Mouse (Mus musculus): ENCODE results near the gene Ttc39a. TPM values are rescaled to one million over a fixed set of nuclear protein-coding genes. Genes with fewer than 3 reads are reported as not detected.
"Not testable (repeated sequence)": the region's sequence is repeated elsewhere in the genome, so short reads cannot be mapped to it uniquely, and the experiment has no call there.

Gene Ttc39a
- polyA plus RNA-seq (2016; fragmentation: Nextera tagmentation; extraction: Ambion mirVana) = 1.2 and 1.6 TPM in 2 replicates

GRCm38 (mm10) chr4:109406486-109407175, at the start of gene Ttc39a:
Gene Ttc39a (plus strand): TSS chr4:109406623.
- Histone ChIP-seq H3K27me3 (peaks cover 36% of the 10 kb centered on the region), H3K9ac (replicated peaks) (peak within 1 kb of the TSS; percentile 72), H3K4me3 (peak within 1 kb of the TSS; percentile 67), H3K36me3 (no peaks in the 10 kb centered on the region), H3K4me2 (replicated peaks) (peak within 1 kb of the TSS; percentile 98), H3K4me1 (peaks cover 15% of the 10 kb centered on the region), H3K9me3 (no peaks in the 10 kb centered on the region), H3K27ac (replicated peaks) (0 out of 2 replicates have a peak within 1 kb of the TSS, but pooled peaks have one; percentile 31)
- WGBS = under 1% methylated on average over 56 of the region's 56 CpGs
- ATAC-seq (ENCODE audit: low FRiP score, low read depth) = peak; percentile 66

GRCm38 (mm10) chr4:109378107-109378506, 28.3 kb upstream of the Ttc39a start:
- no peak overlapping the region for H3K4me2 ChIP-seq (replicated peaks)
- H3K4me1 ChIP-seq = no peaks in the 10 kb centered on the region
- no peak overlapping the region for H3K4me3 ChIP-seq
- peaks cover 22% of the 10 kb centered on the region for H3K36me3 ChIP-seq
- H3K27me3 ChIP-seq = no peaks in the 10 kb centered on the region
- WGBS = 91% methylated on average over 1 of the region's 1 CpGs
- H3K27ac ChIP-seq (replicated peaks) = no peak overlapping the region
- no peak for ATAC-seq (ENCODE audit: low FRiP score, low read depth)
- H3K9ac ChIP-seq (replicated peaks) = no peak overlapping the region
- no peaks in the 10 kb centered on the region for H3K9me3 ChIP-seq

DNA sequence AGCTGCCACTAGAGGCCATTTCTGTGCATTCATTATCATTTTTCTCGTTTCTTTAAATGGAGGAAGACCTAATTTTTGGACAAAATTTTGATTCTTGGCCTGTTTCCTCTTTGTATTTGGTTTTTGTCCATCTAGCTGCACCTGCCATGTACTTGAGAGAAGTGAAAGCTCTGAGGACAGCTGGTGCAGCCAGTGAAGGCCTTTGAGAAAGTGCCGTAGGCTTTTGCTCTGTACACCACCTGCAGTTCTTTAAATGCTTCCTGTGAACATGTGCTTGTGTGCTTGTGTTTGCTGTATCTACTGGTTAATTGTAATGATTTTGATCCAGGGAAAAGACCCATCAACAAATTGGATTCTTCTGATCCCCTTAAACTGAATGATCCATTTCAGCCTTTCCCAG, 24.0 kb upstream of the Ttc39a start:
- no peak overlapping the region for H3K4me3 ChIP-seq
- H3K36me3 ChIP-seq = peaks cover 22% of the 10 kb centered on the region
- H3K9ac ChIP-seq (replicated peaks) = no peak overlapping the region
- 73% methylated on average over 2 of the region's 2 CpGs for WGBS
- H3K9me3 ChIP-seq = no peaks in the 10 kb centered on the region
- peaks cover 6% of the 10 kb centered on the region; the same call in 1 of the 2 replicates for H3K4me1 ChIP-seq
- H3K4me2 ChIP-seq (replicated peaks) = no peak overlapping the region
- no peak overlapping the region for H3K27ac ChIP-seq (replicated peaks)
- no peaks in the 10 kb centered on the region for H3K27me3 ChIP-seq
- ATAC-seq (ENCODE audit: low FRiP score, low read depth) = no peak

DNA sequence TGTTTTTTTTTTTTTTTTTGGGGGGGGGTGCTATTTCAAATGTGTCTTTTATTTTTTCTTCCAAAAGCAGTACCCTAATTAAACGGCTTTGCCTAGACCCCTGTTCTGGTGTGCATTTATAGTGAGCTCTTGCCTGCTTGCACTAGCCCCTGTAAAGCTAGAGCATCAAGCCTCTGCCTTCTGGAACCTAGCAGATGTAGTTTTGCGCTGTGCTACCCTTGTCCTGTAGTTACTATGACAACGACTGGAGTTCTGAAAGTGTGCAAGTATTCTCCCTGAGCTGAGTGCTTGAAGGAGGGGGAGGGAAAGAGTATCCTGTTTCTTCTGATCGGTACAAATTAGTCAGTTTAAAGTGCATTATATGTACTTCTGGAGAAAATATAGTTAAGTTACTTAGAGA, 20.8 kb upstream of the Ttc39a start:
- peaks cover 6% of the 10 kb centered on the region; the same call in 1 of the 2 replicates for H3K4me1 ChIP-seq
- ATAC-seq (ENCODE audit: low FRiP score, low read depth) = peak; percentile 63
- no peak overlapping the region for H3K4me3 ChIP-seq
- no peak overlapping the region for H3K27ac ChIP-seq (replicated peaks)
- H3K9ac ChIP-seq (replicated peaks) = no peak overlapping the region
- H3K36me3 ChIP-seq = peaks cover 5% of the 10 kb centered on the region; the same call in 1 of the 2 replicates
- H3K4me2 ChIP-seq (replicated peaks) = no peak overlapping the region
- H3K27me3 ChIP-seq = no peaks in the 10 kb centered on the region
- no peaks in the 10 kb centered on the region for H3K9me3 ChIP-seq
- 30% methylated on average over 4 of the region's 4 CpGs for WGBS

- ATAC-seq (ENCODE audit: low FRiP score, low read depth) = no peak
- no peaks in the 10 kb centered on the region for H3K27me3 ChIP-seq
- H3K9me3 ChIP-seq = no peaks in the 10 kb centered on the region
- 86% methylated on average over 6 of the region's 6 CpGs for WGBS
- H3K9ac ChIP-seq (replicated peaks) = no peak overlapping the region
- no peak overlapping the region for H3K4me3 ChIP-seq
- no peaks in the 10 kb centered on the region for H3K36me3 ChIP-seq
- peaks cover 6% of the 10 kb centered on the region for H3K4me1 ChIP-seq
- no peak overlapping the region for H3K4me2 ChIP-seq (replicated peaks)
- H3K27ac ChIP-seq (replicated peaks) = no peak overlapping the region
These were observed 13.1 kb upstream of the Ttc39a start for GRCm38 (mm10) chr4:109393229-109393779.

DNA sequence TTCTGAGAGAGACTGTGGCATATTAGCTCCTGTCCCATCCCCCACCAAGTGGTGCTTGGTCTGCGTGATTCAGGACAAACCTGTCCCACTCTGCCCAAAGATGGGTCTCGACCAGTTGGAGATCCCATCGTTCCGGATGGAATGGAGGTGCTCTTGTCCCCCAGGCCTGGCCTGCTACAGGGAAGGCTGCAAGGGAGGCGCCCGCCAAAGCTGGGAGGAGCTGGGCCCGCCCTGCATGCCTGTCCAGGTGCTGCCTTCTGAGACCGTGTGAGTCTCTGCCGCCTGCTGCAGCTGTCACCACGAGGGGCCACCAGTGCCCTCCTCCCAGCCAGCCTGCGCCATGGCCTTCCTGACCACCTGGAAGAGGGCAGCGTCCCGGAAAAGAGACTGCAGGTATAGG, 12.5 kb upstream of the Ttc39a start:
- 14% methylated on average over 13 of the region's 13 CpGs for WGBS
- H3K9ac ChIP-seq (replicated peaks) = no peak overlapping the region
- no peak overlapping the region for H3K27ac ChIP-seq (replicated peaks)
- H3K27me3 ChIP-seq = no peaks in the 10 kb centered on the region
- H3K9me3 ChIP-seq = no peaks in the 10 kb centered on the region
- no peak overlapping the region for H3K4me3 ChIP-seq
- H3K4me1 ChIP-seq = peaks cover 6% of the 10 kb centered on the region
- 0 out of 2 replicates have a peak, but pooled peaks have one; percentile 49 for ATAC-seq (ENCODE audit: low FRiP score, low read depth)
- H3K4me2 ChIP-seq (replicated peaks) = peak overlapping the region; percentile 29
- no peaks in the 10 kb centered on the region for H3K36me3 ChIP-seq

DNA sequence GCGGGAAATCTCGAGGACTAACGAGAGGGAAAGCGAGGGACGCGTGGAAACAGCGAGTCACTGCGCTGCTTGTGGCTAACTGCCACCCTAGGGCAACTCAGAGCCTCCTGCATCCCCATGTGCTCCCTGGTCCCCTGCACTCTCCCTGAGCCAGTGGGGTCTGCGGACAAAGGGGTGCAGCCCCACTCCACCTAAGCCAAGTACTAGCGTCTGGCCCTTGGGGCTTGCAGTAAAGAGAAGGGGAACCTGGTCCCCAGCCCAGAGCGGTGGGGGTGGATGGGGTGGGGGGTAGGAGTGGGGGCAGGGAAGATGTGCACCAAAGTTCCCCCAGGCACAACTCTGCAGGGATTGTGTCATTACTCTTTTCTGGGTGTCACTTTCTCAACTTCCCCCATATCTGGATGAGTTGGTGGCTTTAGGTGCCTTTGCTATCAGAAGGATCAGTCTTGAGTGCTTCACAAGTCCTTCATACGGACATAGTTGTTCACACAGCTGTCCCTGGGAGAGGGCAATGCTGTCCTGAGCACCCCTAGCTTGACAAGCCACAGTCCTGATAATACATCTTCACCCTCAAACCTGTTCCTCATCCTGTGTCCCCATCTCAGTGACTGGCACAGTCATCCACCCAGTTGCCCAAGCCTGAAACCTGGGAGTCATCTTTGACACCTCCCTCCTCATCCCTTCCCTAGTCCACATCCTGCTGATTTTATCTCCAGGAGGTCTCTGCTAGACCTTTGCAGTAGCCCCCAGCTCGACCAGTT, 11.9 kb upstream of the Ttc39a start:
- H3K4me2 ChIP-seq (replicated peaks) = peak overlapping the region; percentile 29
- peaks cover 6% of the 10 kb centered on the region for H3K4me1 ChIP-seq
- H3K27ac ChIP-seq (replicated peaks) = no peak overlapping the region
- ATAC-seq (ENCODE audit: low FRiP score, low read depth) = 0 out of 2 replicates have a peak, but pooled peaks have one; percentile 38
- no peak overlapping the region for H3K9ac ChIP-seq (replicated peaks)
- H3K36me3 ChIP-seq = no peaks in the 10 kb centered on the region
- H3K9me3 ChIP-seq = no peaks in the 10 kb centered on the region
- H3K4me3 ChIP-seq = no peak overlapping the region
- no peaks in the 10 kb centered on the region for H3K27me3 ChIP-seq
- WGBS = 31% methylated on average over 13 of the region's 13 CpGs

- no peak for ATAC-seq (ENCODE audit: low FRiP score, low read depth)
- Histone ChIP-seq H3K27ac (replicated peaks) (no peak overlapping the region), H3K27me3 (peaks cover 5% of the 10 kb centered on the region; the same call in 1 of the 2 replicates), H3K4me2 (replicated peaks) (no peak overlapping the region), H3K4me1 (0 out of 2 replicates have a peak, but pooled peaks cover under 1% of the 10 kb centered on the region), H3K4me3 (no peak overlapping the region), H3K9ac (replicated peaks) (no peak overlapping the region), H3K9me3 (no peaks in the 10 kb centered on the region), H3K36me3 (no peaks in the 10 kb centered on the region)
- 87% methylated on average over 10 of the region's 10 CpGs for WGBS
These were observed 6.0 kb upstream of the Ttc39a start for GRCm38 (mm10) chr4:109400366-109400980.

- Histone ChIP-seq H3K27ac (replicated peaks) (no peak overlapping the region), H3K9ac (replicated peaks) (no peak overlapping the region), H3K36me3 (no peaks in the 10 kb centered on the region), H3K9me3 (no peaks in the 10 kb centered on the region), H3K4me2 (replicated peaks) (no peak overlapping the region), H3K27me3 (peaks cover 11% of the 10 kb centered on the region), H3K4me1 (peaks cover 8% of the 10 kb centered on the region), H3K4me3 (no peak overlapping the region)
- WGBS = 80% methylated on average over 5 of the region's 5 CpGs
- ATAC-seq (ENCODE audit: low FRiP score, low read depth) = no peak
These were observed 5.2 kb upstream of the Ttc39a start for GRCm38 (mm10) chr4:109401176-109401689.

GRCm38 (mm10) chr4:109404908-109405307, 1.5 kb upstream of the Ttc39a start:
- not testable (repeated sequence) for H3K9me3 ChIP-seq; ATAC-seq (ENCODE audit: low FRiP score, low read depth); H3K9ac ChIP-seq (replicated peaks); H3K4me3 ChIP-seq; H3K4me2 ChIP-seq (replicated peaks); H3K27ac ChIP-seq (replicated peaks); H3K36me3 ChIP-seq
- Histone ChIP-seq H3K4me1 (peaks cover 12% of the 10 kb centered on the region), H3K27me3 (peaks cover 36% of the 10 kb centered on the region)
- 91% methylated on average over 3 of the region's 3 CpGs for WGBS

- H3K4me1 ChIP-seq = peaks cover 12% of the 10 kb centered on the region
- H3K4me3 ChIP-seq = no peak overlapping the region
- H3K36me3 ChIP-seq = no peaks in the 10 kb centered on the region
- peak; percentile 42; the same call in 1 of the 2 replicates for ATAC-seq (ENCODE audit: low FRiP score, low read depth)
- H3K27me3 ChIP-seq = peaks cover 36% of the 10 kb centered on the region
- no peak overlapping the region for H3K27ac ChIP-seq (replicated peaks)
- H3K9ac ChIP-seq (replicated peaks) = no peak overlapping the region
- 0 out of 2 replicates have a peak overlapping the region, but pooled peaks have one; percentile 98 for H3K4me2 ChIP-seq (replicated peaks)
- no peaks in the 10 kb centered on the region for H3K9me3 ChIP-seq
- WGBS = 57% methylated on average over 8 of the region's 8 CpGs
These were observed 1.0 kb upstream of the Ttc39a start for GRCm38 (mm10) chr4:109405415-109405814.

Measured in midbrain, embryonic 12.5 days (tissue).